Mouse (Mus musculus) heart, embryonic 10.5 days (tissue): ENCODE measurements around the gene Zfp618. TPM values are rescaled to one million over a fixed set of nuclear protein-coding genes. Genes with fewer than 3 reads are reported as not detected.

Source experiments
- DNase-seq: peaks from one replicate; pipeline ENCODE4 v3.0.0-alpha.2; 2017; ENCODE audit warnings: low spot score
- H3K27ac ChIP-seq: fragments of 300-500 bp; sonication (generic); 2 replicates; pipeline ENCODE4 v1.5.1; 2016; ENCODE audit warnings: mild to moderate bottlenecking
- H3K27me3 ChIP-seq: fragments of 300-500 bp; sonication (generic); 2 replicates; pipeline ENCODE4 v1.6.1; 2016; ENCODE audit warnings: mild to moderate bottlenecking; ENCODE audit not compliant: poor library complexity, insufficient read depth, severe bottlenecking
- H3K36me3 ChIP-seq: fragments of 300-500 bp; sonication (generic); 2 replicates; pipeline ENCODE4 v1.6.1; 2016; ENCODE audit warnings: mild to moderate bottlenecking, moderate library complexity
- H3K4me1 ChIP-seq: fragments of 300-500 bp; sonication (generic); 2 replicates; pipeline ENCODE4 v1.6.1; 2016; ENCODE audit warnings: mild to moderate bottlenecking
- H3K4me3 ChIP-seq: fragments of 300-500 bp; sonication (generic); 2 replicates; pipeline ENCODE4 v1.5.1; 2016; ENCODE audit warnings: mild to moderate bottlenecking, moderate library complexity
- H3K9me3 ChIP-seq: fragments of 300-500 bp; sonication (generic); 2 replicates; pipeline ENCODE4 v1.6.1; 2016; ENCODE audit warnings: mild to moderate bottlenecking, moderate library complexity
- WGBS: fragments of 180-500 bp; shearing (Covaris S2); methylation state at CpG from one replicate; pipeline ENCODE4 v1.1.7; 2016; 5-methylcytosine and 5-hydroxymethylcytosine counted together
- polyA plus RNA-seq: library from polyadenylated mRNA; unstranded; fragments of >200 nt; fragmentation: Nextera tagmentation; extraction: Ambion mirVana; gene quantifications from 2 replicates; pipeline ENCODE4 v1.2.1, GENCODE M21; 2016

The Zfp618 gene
- polyA plus RNA-seq, 1 experiment from 2014 or later = 18.1 TPM

- Histone ChIP-seq H3K36me3 (no peaks in the 10 kb centered on the region), H3K4me3 (no peak overlapping the region), H3K27ac (no peak overlapping the region), H3K27me3 (no peaks in the 10 kb centered on the region), H3K9me3 (no peaks in the 10 kb centered on the region), H3K4me1 (no peaks in the 10 kb centered on the region)
- WGBS = 98% methylated on average over 4 of the region's 4 CpGs
- DNase-seq = no peak
These were observed 98.0 kb downstream of the Zfp618 start for GRCm38 (mm10) chr4:63063360-63063759.

DNA sequence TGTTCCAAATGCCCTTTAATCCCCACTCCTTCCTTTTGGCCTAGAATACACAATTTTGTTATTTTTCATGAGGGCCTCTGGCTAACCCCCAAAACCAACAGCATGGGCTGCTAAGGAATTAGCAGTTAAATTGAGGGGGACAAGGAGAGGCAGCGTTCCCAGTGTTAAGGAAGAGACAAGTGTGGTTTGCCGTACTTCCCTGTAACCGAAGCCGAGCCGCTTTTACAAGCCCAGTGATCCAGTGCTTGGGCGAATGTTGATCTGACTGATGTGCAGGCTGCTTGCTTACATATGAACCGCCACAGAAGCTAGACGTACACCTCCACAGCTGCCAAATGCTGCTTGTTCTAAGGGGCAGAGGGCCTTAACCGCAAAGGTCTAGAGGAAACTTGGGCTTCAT lies 99.5 kb downstream of the Zfp618 start:
- H3K27ac ChIP-seq = no peak overlapping the region
- H3K4me1 ChIP-seq = no peaks in the 10 kb centered on the region
- H3K9me3 ChIP-seq = no peaks in the 10 kb centered on the region
- WGBS = 89% methylated on average over 9 of the region's 9 CpGs
- no peaks in the 10 kb centered on the region for H3K27me3 ChIP-seq
- DNase-seq = no peak
- H3K4me3 ChIP-seq = no peak overlapping the region
- H3K36me3 ChIP-seq = no peaks in the 10 kb centered on the region

GRCm38 (mm10) chr4:63066796-63067195 lies 101.4 kb downstream of the Zfp618 start:
- Histone ChIP-seq H3K4me3 (no peak overlapping the region), H3K4me1 (peaks cover 6% of the 10 kb centered on the region), H3K27me3 (no peaks in the 10 kb centered on the region), H3K36me3 (no peaks in the 10 kb centered on the region), H3K27ac (no peak overlapping the region), H3K9me3 (no peaks in the 10 kb centered on the region)
- no peak for DNase-seq
- 85% methylated on average over 4 of the region's 4 CpGs for WGBS

DNA sequence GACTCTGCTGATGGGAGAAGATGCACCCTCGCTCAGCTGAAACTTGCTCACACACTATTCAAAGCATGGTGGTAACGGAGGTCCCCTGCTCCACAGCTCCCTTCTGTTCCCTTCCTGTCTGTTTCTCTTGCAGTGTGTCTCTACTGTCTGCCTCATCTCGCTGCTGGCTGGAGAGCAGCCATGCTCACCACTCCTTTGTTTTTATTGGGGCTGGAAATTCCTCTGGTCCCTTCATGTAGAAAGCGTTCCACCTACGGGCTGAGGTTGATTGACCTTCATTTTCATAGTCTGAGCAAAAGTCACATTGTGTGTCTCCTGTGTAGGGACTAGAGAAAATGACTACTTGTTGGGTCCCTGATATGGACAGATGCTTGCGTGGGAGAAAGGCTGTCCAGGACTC lies 102.4 kb downstream of the Zfp618 start:
- no peaks in the 10 kb centered on the region for H3K27me3 ChIP-seq
- DNase-seq = no peak
- no peak overlapping the region for H3K27ac ChIP-seq
- no peaks in the 10 kb centered on the region for H3K9me3 ChIP-seq
- H3K4me1 ChIP-seq = peaks cover 17% of the 10 kb centered on the region
- H3K36me3 ChIP-seq = no peaks in the 10 kb centered on the region
- 82% methylated on average over 6 of the region's 6 CpGs for WGBS
- no peak overlapping the region for H3K4me3 ChIP-seq

GRCm38 (mm10) chr4:63068499-63069175 lies 103.3 kb downstream of the Zfp618 start:
- no peak overlapping the region for H3K4me3 ChIP-seq
- H3K36me3 ChIP-seq = no peaks in the 10 kb centered on the region
- WGBS = 80% methylated on average over 12 of the region's 12 CpGs
- H3K27ac ChIP-seq = no peak overlapping the region
- DNase-seq = no peak
- H3K9me3 ChIP-seq = no peaks in the 10 kb centered on the region
- H3K27me3 ChIP-seq = no peaks in the 10 kb centered on the region
- peaks cover 19% of the 10 kb centered on the region for H3K4me1 ChIP-seq

DNA sequence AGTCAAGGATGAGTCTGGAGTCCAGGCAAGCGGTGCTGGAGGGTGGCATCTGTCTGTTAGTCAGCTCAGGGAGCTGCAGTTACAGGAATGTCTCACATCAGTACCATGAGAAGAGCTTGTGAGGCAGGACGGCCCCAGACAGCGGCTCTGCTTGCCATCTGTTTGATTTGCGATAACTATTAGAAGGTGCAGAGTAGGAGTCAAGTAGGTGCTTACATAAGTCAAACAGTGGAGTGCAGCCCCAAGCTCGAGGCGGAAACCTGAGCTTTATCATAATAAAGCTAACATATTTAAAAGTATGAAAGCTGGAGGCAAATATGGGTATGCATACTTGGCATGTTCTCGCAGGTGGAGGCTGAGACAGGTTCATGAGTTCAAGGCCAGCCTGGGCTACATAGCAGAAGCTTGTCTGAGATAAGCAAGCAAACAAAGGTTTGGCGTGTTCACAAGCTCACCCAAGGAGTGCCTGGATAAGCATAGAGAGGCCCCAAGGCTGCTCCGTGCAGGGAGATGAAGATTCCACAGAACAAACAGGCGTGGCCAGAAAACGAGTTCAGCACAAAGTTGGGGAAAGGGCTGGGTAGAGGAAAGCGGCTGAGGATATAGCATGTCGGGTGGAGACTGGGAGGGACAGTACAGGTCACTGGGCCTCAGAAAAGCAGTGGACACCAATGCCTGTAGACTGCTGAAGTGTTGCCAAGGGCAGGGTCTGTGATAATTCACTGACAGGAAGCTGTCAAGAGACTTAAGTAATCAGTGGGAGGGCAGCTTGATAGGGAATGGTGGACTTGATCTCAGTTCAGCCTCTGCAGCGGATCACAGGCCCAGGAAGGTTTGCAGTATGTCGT lies 106.3 kb downstream of the Zfp618 start:
- 47% methylated on average over 15 of the region's 15 CpGs for WGBS
- Histone ChIP-seq H3K9me3 (no peaks in the 10 kb centered on the region), H3K4me1 (peaks cover 19% of the 10 kb centered on the region), H3K4me3 (no peak overlapping the region), H3K27ac (0 out of 2 replicates have a peak overlapping the region, but pooled peaks have one; percentile 37), H3K36me3 (no peaks in the 10 kb centered on the region), H3K27me3 (no peaks in the 10 kb centered on the region)
- DNase-seq = no peak

GRCm38 (mm10) chr4:63073139-63073538 lies 107.8 kb downstream of the Zfp618 start:
- Histone ChIP-seq H3K9me3 (no peaks in the 10 kb centered on the region), H3K27me3 (no peaks in the 10 kb centered on the region), H3K27ac (no peak overlapping the region), H3K4me3 (no peak overlapping the region), H3K4me1 (peaks cover 19% of the 10 kb centered on the region), H3K36me3 (no peaks in the 10 kb centered on the region; the same call in 1 of the 2 replicates)
- no peak for DNase-seq
- 73% methylated on average over 2 of the region's 2 CpGs for WGBS

GRCm38 (mm10) chr4:63079159-63079558 lies 113.8 kb downstream of the Zfp618 start:
- Histone ChIP-seq H3K27me3 (no peaks in the 10 kb centered on the region), H3K36me3 (peaks cover 36% of the 10 kb centered on the region), H3K4me1 (no peaks in the 10 kb centered on the region), H3K27ac (no peak overlapping the region), H3K9me3 (no peaks in the 10 kb centered on the region), H3K4me3 (no peak overlapping the region)
- WGBS = 89% methylated on average over 7 of the region's 7 CpGs
- DNase-seq = no peak

DNA sequence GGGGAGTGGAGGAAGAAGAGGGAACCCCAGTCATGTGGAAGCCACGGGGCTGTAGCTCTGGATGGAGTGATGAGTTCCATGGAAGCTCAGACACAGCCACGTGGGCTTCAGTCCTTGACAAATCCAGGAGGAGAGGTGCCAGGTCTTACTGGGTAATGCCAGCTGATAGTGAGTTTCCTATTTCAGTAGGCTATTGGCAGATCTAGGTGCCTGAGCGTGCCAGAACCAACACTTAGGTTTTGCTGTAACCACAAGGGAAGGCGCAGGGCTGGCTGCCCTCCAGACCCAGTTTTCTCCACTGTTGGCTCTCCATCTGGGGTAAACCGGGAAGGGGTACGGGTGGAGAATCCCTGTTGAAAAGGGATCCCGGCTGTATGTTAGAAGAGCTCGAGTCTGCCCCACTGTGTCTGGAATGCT lies 119.1 kb downstream of the Zfp618 start:
- peaks cover 5% of the 10 kb centered on the region for H3K4me1 ChIP-seq
- peaks cover 55% of the 10 kb centered on the region for H3K36me3 ChIP-seq
- no peaks in the 10 kb centered on the region for H3K9me3 ChIP-seq
- 80% methylated on average over 8 of the region's 8 CpGs for WGBS
- no peaks in the 10 kb centered on the region for H3K27me3 ChIP-seq
- no peak overlapping the region for H3K4me3 ChIP-seq
- H3K27ac ChIP-seq = no peak overlapping the region
- DNase-seq = no peak

DNA sequence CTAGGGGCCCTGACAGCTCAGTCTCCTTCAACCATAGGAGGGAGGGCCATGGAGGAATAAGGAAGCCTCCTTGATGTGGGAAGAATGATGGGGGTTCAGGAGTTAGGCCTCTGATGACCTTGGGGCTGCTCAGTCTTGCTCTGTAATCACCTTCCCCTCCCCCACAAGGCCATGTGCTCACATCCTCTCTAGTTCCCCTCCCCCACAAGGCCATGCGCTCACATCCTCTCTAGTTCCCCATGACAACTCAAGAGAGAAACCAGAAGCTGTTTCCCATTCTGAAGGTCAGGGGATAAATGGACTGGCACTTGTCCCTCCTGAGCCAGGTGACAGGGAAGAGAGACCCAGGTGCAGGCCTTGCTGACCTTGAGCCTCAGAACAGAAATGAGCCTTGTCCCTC lies 124.1 kb downstream of the Zfp618 start:
- no peaks in the 10 kb centered on the region for H3K9me3 ChIP-seq
- peaks cover 31% of the 10 kb centered on the region for H3K4me1 ChIP-seq
- DNase-seq = no peak
- peaks cover 30% of the 10 kb centered on the region; the same call in 1 of the 2 replicates for H3K36me3 ChIP-seq
- peak overlapping the region; percentile 44; the same call in 1 of the 2 replicates for H3K27ac ChIP-seq
- WGBS = 57% methylated on average over 1 of the region's 1 CpGs
- no peak overlapping the region for H3K4me3 ChIP-seq
- H3K27me3 ChIP-seq = no peaks in the 10 kb centered on the region

DNA sequence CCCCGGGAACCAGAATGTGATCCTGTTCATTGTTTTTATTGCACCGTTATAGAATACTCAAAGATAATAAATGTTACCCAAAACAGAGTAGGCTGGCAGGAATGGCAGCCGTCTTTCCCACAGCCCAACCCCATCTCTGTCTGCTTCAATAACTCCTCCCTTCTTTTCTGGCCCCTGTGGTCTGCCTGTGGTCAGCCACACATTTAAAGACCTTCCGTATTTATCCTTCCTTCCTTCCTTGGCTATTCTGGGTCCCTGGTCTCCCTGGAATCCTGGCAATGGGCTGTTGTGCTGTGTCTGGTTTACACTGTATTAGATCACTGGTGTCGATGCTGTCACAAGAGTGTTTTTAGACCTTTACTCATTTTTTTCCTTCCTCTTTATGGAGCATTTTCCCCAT lies 125.8 kb downstream of the Zfp618 start:
- 79% methylated on average over 5 of the region's 5 CpGs for WGBS

GRCm38 (mm10) chr4:63097603-63098002 lies 132.2 kb downstream of the Zfp618 start:
- H3K4me3 ChIP-seq = no peak overlapping the region
- no peaks in the 10 kb centered on the region for H3K27me3 ChIP-seq
- H3K4me1 ChIP-seq = peaks cover 11% of the 10 kb centered on the region
- DNase-seq = no peak
- H3K27ac ChIP-seq = no peak overlapping the region; the same call in 1 of the 2 replicates
- WGBS = 64% methylated on average over 1 of the region's 1 CpGs
- H3K9me3 ChIP-seq = no peaks in the 10 kb centered on the region
- peaks cover 30% of the 10 kb centered on the region for H3K36me3 ChIP-seq

More for the DNA sequence above, 125.8 kb downstream of the Zfp618 start:
- H3K27me3 ChIP-seq = no peaks in the 10 kb centered on the region
- H3K9me3 ChIP-seq = no peaks in the 10 kb centered on the region
- H3K36me3 ChIP-seq = peaks cover 35% of the 10 kb centered on the region; the same call in 1 of the 2 replicates
- H3K4me1 ChIP-seq = peaks cover 34% of the 10 kb centered on the region
- H3K4me3 ChIP-seq = no peak overlapping the region
- no peak for DNase-seq
- H3K27ac ChIP-seq = no peak overlapping the region

DNA sequence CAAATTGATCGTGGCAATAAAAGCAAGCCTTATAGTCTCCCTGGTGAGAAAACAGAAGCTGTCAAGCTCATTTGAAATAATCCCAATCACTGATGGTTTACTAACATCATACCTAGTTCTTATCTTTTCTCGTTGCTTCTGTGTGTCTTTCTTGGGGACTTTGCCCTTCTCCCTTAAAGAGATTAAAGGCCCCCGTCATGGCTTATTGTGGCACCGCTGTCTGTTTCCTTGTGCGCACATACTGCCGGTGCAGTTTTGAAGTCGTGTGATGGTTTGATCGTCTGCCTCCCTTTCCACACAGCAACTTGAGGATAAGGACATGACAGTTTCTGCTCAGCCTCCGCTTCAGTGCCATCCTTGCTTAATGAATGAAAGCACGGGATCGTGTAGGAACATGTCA lies 135.1 kb downstream of the Zfp618 start:
- Histone ChIP-seq H3K9me3 (no peaks in the 10 kb centered on the region), H3K27ac (no peak overlapping the region), H3K4me3 (no peak overlapping the region), H3K36me3 (peaks cover 36% of the 10 kb centered on the region), H3K4me1 (peaks cover under 1% of the 10 kb centered on the region; the same call in 1 of the 2 replicates), H3K27me3 (no peaks in the 10 kb centered on the region)
- 92% methylated on average over 11 of the region's 11 CpGs for WGBS
- no peak for DNase-seq
